Mouse (Mus musculus): ENCODE data around the gene Ndufa7.
"Not testable (repeated sequence)": the region's sequence is repeated elsewhere in the genome, so short reads cannot be mapped to it uniquely, and the experiment has no call there.

Ndufa7 gene

DNA sequence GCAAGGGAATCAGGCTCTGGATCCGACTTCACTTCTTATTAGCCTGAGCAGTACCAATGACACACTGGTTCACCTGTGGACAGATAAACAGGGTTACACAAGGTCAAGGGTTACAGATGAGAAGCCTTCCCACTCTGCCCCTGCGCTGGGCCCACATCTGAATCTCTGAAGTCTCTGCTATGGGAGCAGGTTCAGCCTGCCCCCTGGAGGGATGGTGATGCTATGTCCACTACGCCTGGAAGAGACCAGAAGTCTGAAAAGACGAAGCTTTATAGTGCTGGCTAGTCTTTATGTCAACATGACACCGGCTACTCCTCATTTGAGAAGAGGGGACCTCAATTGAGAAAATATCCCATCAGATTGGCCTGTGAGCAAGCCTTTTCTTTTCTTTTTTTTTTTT is 51.4 kb downstream of the Ndufa7 start:
- DNase-seq (ENCODE audit: low spot score), result peak; percentile 16

DNA sequence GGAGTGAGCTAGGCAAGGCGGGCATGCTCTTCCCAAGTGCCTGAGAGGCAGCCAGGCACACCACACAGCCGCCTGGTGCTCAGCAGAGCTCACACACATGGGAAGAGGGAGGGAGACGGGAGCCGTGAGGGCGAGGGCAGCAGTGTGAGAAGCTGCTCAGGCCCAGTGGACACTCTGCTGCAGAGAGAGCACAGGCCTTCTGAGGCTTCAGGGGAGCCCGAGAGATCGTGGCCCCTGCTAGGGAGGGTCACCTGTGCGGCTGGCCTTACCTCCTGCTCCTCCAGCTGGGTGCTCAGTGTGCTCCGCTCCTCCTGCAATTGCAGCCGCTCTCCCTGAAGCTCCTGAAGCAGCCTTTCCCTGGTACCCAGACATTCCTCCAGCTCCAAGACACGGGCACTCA is 59.9 kb downstream of the Ndufa7 start:
- DNase-seq (ENCODE audit: low spot score), result not testable (repeated sequence)

DNA sequence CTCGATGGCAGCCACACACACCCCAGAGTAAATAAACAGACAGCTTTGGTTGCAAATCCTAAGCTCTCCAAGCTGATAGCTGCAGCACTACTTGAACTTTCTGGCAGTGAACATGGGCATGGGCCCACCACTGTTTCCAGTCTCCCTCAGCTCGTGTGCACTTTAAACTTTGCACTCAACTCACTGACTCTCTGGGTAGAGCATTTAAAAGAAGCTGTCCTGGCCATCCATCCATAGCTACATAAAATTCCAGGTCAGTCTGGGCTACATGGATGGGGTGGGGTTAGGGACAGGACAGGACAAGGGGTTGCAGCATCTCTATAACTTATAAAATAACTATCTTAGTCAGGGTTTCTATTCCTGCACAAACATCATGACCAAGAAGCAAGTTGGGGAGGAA is 63.4 kb downstream of the Ndufa7 start:
- DNase-seq (ENCODE audit: low spot score), result not testable (repeated sequence)
